Mouse (Mus musculus): ENCODE data around the gene Dnttip1.

The Dnttip1 gene

GRCm38 (mm10) chr2:164781876-164782275 lies 36.1 kb downstream of the Dnttip1 start:
- no peak for DNase-seq (ENCODE audit: low read depth)

GRCm38 (mm10) chr2:164783926-164784581 lies 38.3 kb downstream of the Dnttip1 start:
- peak; percentile 71 for DNase-seq (ENCODE audit: low read depth)

GRCm38 (mm10) chr2:164784869-164785420 lies 39.2 kb downstream of the Dnttip1 start:
- no peak for DNase-seq (ENCODE audit: low read depth)

GRCm38 (mm10) chr2:164785481-164786387 lies 40.0 kb downstream of the Dnttip1 start, which contains the start of gene Snx21:
Gene Snx21, plus strand, starts transcription at chr2:164785823.
- DNase-seq (ENCODE audit: low read depth): peak; percentile 85

- DNase-seq (ENCODE audit: low read depth): no peak
These were observed 40.7 kb downstream of the Dnttip1 start for GRCm38 (mm10) chr2:164786388-164786885.

GRCm38 (mm10) chr2:164787032-164787431 lies 41.2 kb downstream of the Dnttip1 start:
- DNase-seq (ENCODE audit: low read depth): no peak

- no peak for DNase-seq (ENCODE audit: low read depth)
These were observed 42.0 kb downstream of the Dnttip1 start for GRCm38 (mm10) chr2:164787779-164788178.

- DNase-seq (ENCODE audit: low read depth): no peak
These were observed 42.6 kb downstream of the Dnttip1 start for GRCm38 (mm10) chr2:164788411-164788810.

GRCm38 (mm10) chr2:164790451-164790850 lies 44.7 kb downstream of the Dnttip1 start:
- DNase-seq (ENCODE audit: low read depth): no peak

- no peak for DNase-seq (ENCODE audit: low read depth)
These were observed 46.1 kb downstream of the Dnttip1 start for GRCm38 (mm10) chr2:164791841-164792261.

GRCm38 (mm10) chr2:164792400-164793190 lies 46.8 kb downstream of the Dnttip1 start:
- DNase-seq (ENCODE audit: low read depth): no peak

- DNase-seq (ENCODE audit: low read depth): peak; percentile 78
These were observed 47.5 kb downstream of the Dnttip1 start for GRCm38 (mm10) chr2:164793236-164793635.

GRCm38 (mm10) chr2:164793772-164794171 lies 48.0 kb downstream of the Dnttip1 start:
- peak; percentile 49 for DNase-seq (ENCODE audit: low read depth)

GRCm38 (mm10) chr2:164794293-164794692 lies 48.5 kb downstream of the Dnttip1 start:
- DNase-seq (ENCODE audit: low read depth): peak; percentile 88

GRCm38 (mm10) chr2:164795868-164796267 lies 50.1 kb downstream of the Dnttip1 start:
- DNase-seq (ENCODE audit: low read depth): no peak

GRCm38 (mm10) chr2:164798554-164798953 lies 52.8 kb downstream of the Dnttip1 start:
- peak; percentile 63 for DNase-seq (ENCODE audit: low read depth)

GRCm38 (mm10) chr2:164800252-164801004 lies 54.6 kb downstream of the Dnttip1 start:
- no peak for DNase-seq (ENCODE audit: low read depth)

GRCm38 (mm10) chr2:164803201-164803920 lies 57.6 kb downstream of the Dnttip1 start:
- DNase-seq (ENCODE audit: low read depth): no peak

GRCm38 (mm10) chr2:164803921-164804313 lies 58.1 kb downstream of the Dnttip1 start:
- peak; percentile 36 for DNase-seq (ENCODE audit: low read depth)

Data from induced T-regulatory cell, adult 2 months (primary cell).